Mouse (Mus musculus) left cerebral cortex, postnatal 36 days (tissue): ENCODE data around the gene Gm4884. TPM values are rescaled to one million over a fixed set of nuclear protein-coding genes. Genes with fewer than 3 reads are reported as not detected.
"Not testable (repeated sequence)": the region's sequence is repeated elsewhere in the genome, so short reads cannot be mapped to it uniquely, and the experiment has no call there.

Experiments
- DNase-seq, 2 experiments: peaks; one replicate each; pipeline ENCODE4 v3.0.0; 2021 to 2022; ENCODE audit warnings: low spot score in 2 of 2, mixed read lengths in 1 of 2
- intact Hi-C: fragments of 180-260 bp; cut with DNase I; formaldehyde crosslinking; loops from one replicate; pipeline ENCODE4 v1.15.1; 2025
- total RNA-seq, 2 experiments: library from RNA; stranded (reverse); gene quantifications; 2 replicates each; pipeline ENCODE4 v1.2.3; 2021

The Gm4884 gene
- total RNA-seq: not detected

GRCm38 (mm10) chr7:41032419-41032818 lies at the start of gene Gm4884:
Gene Gm4884 (plus strand): TSS chr7:41032719.
- intact Hi-C loops, DNase-seq: not testable (repeated sequence)

- intact Hi-C loops: no loop called here
- no peak for DNase-seq
Measured at GRCm38 (mm10) chr7:40987243-40987642, 45.3 kb upstream of the Gm4884 start, which contains the start of gene 4930433I11Rik. Gene 4930433I11Rik (plus strand): TSS chr7:40987543.

- DNase-seq, intact Hi-C loops: not testable (repeated sequence)
Measured at GRCm38 (mm10) chr7:41044058-41044457, 11.5 kb downstream of the Gm4884 start.

Other genes starting within 250 kb of the Gm4884 start
- 10 to 100 TPM; 51.0 to 63.0 TPM for gene Vstm2b, start 134.4 kb upstream of the Gm4884 start, total RNA-seq
- not detected for gene 4930433I11Rik, start 45.2 kb upstream of the Gm4884 start, total RNA-seq
- gene Gm5592, start 121.1 kb downstream of the Gm4884 start, total RNA-seq: not detected